Mouse (Mus musculus) forebrain, embryonic 14.5 days (tissue): ENCODE results near the gene Depdc5. TPM values are rescaled to one million over a fixed set of nuclear protein-coding genes. Genes with fewer than 3 reads are reported as not detected.

Experiments used
- ATAC-seq: fragments of 200-750 bp; cut with Nextera tagmentation; 2 replicates; pipeline ENCODE4 v1.8.0; 2017; ENCODE audit warnings: mild to moderate bottlenecking, moderate library complexity
- DNase-seq: peaks from one replicate; pipeline ENCODE4 v3.0.0-alpha.2; 2015; ENCODE audit warnings: low spot score
- H3K27ac ChIP-seq: fragments of 300-500 bp; sonication (generic); 2 replicates; pipeline ENCODE4 v1.5.1; 2014; ENCODE audit warnings: low read depth, mild to moderate bottlenecking, control low read depth, low read length, moderate library complexity
- H3K27me3 ChIP-seq: fragments of 300-500 bp; sonication (generic); replicated peaks from 2 replicates; pipeline ENCODE4 v1.6.1; 2014; ENCODE audit warnings: low read length, control low read depth, mixed read lengths; ENCODE audit not compliant: control insufficient read depth, insufficient read depth
- H3K36me3 ChIP-seq: fragments of 300-500 bp; sonication (generic); 2 replicates; pipeline ENCODE4 v1.6.1; 2014; ENCODE audit warnings: low read length, control low read depth; ENCODE audit not compliant: control insufficient read depth, insufficient read depth
- H3K4me1 ChIP-seq: fragments of 300-500 bp; sonication (generic); 2 replicates; pipeline ENCODE4 v1.6.1; 2014; ENCODE audit warnings: antibody characterized with exemption, low read length, control low read depth; ENCODE audit not compliant: control insufficient read depth, insufficient read depth
- H3K4me2 ChIP-seq: fragments of 300-500 bp; sonication (generic); 2 replicates; pipeline ENCODE4 v1.6.1; 2014; ENCODE audit warnings: mild to moderate bottlenecking, control low read depth, low read length
- H3K4me3 ChIP-seq: fragments of 300-500 bp; sonication (generic); 2 replicates; pipeline ENCODE4 v1.5.1; 2014; ENCODE audit warnings: low read depth, low read length, control low read depth
- H3K9ac ChIP-seq: fragments of 300-500 bp; sonication (generic); 2 replicates; pipeline ENCODE4 v1.6.1; 2014; ENCODE audit warnings: mild to moderate bottlenecking, low read length, control low read depth, moderate library complexity
- H3K9me3 ChIP-seq: fragments of 300-500 bp; sonication (generic); replicated peaks from 2 replicates; pipeline ENCODE4 v1.6.1; 2016; ENCODE audit warnings: low read length, control low read depth, mixed read lengths; ENCODE audit not compliant: control insufficient read depth
- WGBS: fragments of 180-500 bp; shearing (Covaris S2); extraction: QIAGEN DNeasy Blood & Tissue Kit; methylation state at CpG from one replicate; pipeline ENCODE4 v1.1.7; 2014; 5-methylcytosine and 5-hydroxymethylcytosine counted together
- polyA plus RNA-seq: library from polyadenylated mRNA; unstranded; fragments of >200 nt; fragmentation: Nextera tagmentation; extraction: Ambion mirVana; gene quantifications from 2 replicates; pipeline ENCODE4 v1.2.1, GENCODE M21; 2014

Gene Depdc5
- polyA plus RNA-seq, 1 experiment from 2014 or later, result 19.0 TPM

GRCm38 (mm10) chr5:32977179-32977578 is 113.7 kb downstream of the Depdc5 start:
- no peak overlapping the region for H3K4me3 ChIP-seq
- no peak overlapping the region for H3K4me2 ChIP-seq
- H3K4me1 ChIP-seq, result no peaks in the 10 kb centered on the region
- no peak overlapping the region for H3K9ac ChIP-seq
- no peaks in the 10 kb centered on the region for H3K9me3 ChIP-seq
- ATAC-seq, result no peak
- no peak overlapping the region for H3K27ac ChIP-seq
- DNase-seq, result no peak
- H3K36me3 ChIP-seq, result peaks cover 52% of the 10 kb centered on the region
- no peaks in the 10 kb centered on the region for H3K27me3 ChIP-seq

- 48% methylated on average over 1 of the region's 1 CpGs for WGBS
These were observed 121.9 kb downstream of the Depdc5 start for GRCm38 (mm10) chr5:32985379-32985778.

GRCm38 (mm10) chr5:32987873-32988272 is 124.4 kb downstream of the Depdc5 start:
- no peak for ATAC-seq
- Histone ChIP-seq H3K4me2 (no peak overlapping the region), H3K4me1 (no peaks in the 10 kb centered on the region), H3K4me3 (no peak overlapping the region), H3K9me3 (no peaks in the 10 kb centered on the region), H3K9ac (no peak overlapping the region), H3K27ac (no peak overlapping the region), H3K36me3 (peaks cover 55% of the 10 kb centered on the region), H3K27me3 (no peaks in the 10 kb centered on the region)
- DNase-seq, result no peak
- 94% methylated on average over 1 of the region's 1 CpGs for WGBS

More at GRCm38 (mm10) chr5:32985379-32985778, 121.9 kb downstream of the Depdc5 start:
- H3K36me3 ChIP-seq, result peaks cover 59% of the 10 kb centered on the region
- no peak overlapping the region for H3K4me3 ChIP-seq
- no peak for ATAC-seq
- no peak overlapping the region for H3K4me2 ChIP-seq
- no peak for DNase-seq
- H3K4me1 ChIP-seq, result no peaks in the 10 kb centered on the region
- H3K27ac ChIP-seq, result no peak overlapping the region
- no peaks in the 10 kb centered on the region for H3K27me3 ChIP-seq
- no peak overlapping the region for H3K9ac ChIP-seq
- no peaks in the 10 kb centered on the region for H3K9me3 ChIP-seq

- DNase-seq (no peak), ATAC-seq (no peak)
- no peak overlapping the region for H3K4me3 ChIP-seq
- H3K9me3 ChIP-seq, result no peaks in the 10 kb centered on the region
- H3K27me3 ChIP-seq, result no peaks in the 10 kb centered on the region
- H3K27ac ChIP-seq, result no peak overlapping the region
- no peak overlapping the region for H3K4me2 ChIP-seq
- H3K9ac ChIP-seq, result no peak overlapping the region
- H3K4me1 ChIP-seq, result no peaks in the 10 kb centered on the region
- H3K36me3 ChIP-seq, result peaks cover 35% of the 10 kb centered on the region
- WGBS, result 74% methylated on average over 13 of the region's 13 CpGs
These were observed 126.6 kb downstream of the Depdc5 start for GRCm38 (mm10) chr5:32989959-32990640.

GRCm38 (mm10) chr5:32991152-32991551 is 127.7 kb downstream of the Depdc5 start:
- no peaks in the 10 kb centered on the region for H3K4me1 ChIP-seq
- H3K9ac ChIP-seq, result no peak overlapping the region
- ATAC-seq (no peak), DNase-seq (no peak)
- no peaks in the 10 kb centered on the region for H3K9me3 ChIP-seq
- H3K36me3 ChIP-seq, result peaks cover 27% of the 10 kb centered on the region; the same call in 1 of the 2 replicates
- 84% methylated on average over 8 of the region's 8 CpGs for WGBS
- no peak overlapping the region for H3K4me3 ChIP-seq
- H3K4me2 ChIP-seq, result no peak overlapping the region
- no peak overlapping the region for H3K27ac ChIP-seq
- no peaks in the 10 kb centered on the region for H3K27me3 ChIP-seq

GRCm38 (mm10) chr5:32994471-32994870 is 131.0 kb downstream of the Depdc5 start:
- ATAC-seq (no peak), DNase-seq (no peak)
- WGBS, result 74% methylated on average over 2 of the region's 2 CpGs
- H3K27ac ChIP-seq, result no peak overlapping the region
- peaks cover 4% of the 10 kb centered on the region; the same call in 1 of the 2 replicates for H3K4me1 ChIP-seq
- H3K9me3 ChIP-seq, result no peaks in the 10 kb centered on the region
- no peak overlapping the region for H3K9ac ChIP-seq
- no peaks in the 10 kb centered on the region for H3K27me3 ChIP-seq
- H3K36me3 ChIP-seq, result peaks cover 4% of the 10 kb centered on the region; the same call in 1 of the 2 replicates
- no peak overlapping the region for H3K4me3 ChIP-seq
- H3K4me2 ChIP-seq, result no peak overlapping the region

- DNase-seq (no peak), ATAC-seq (no peak)
- WGBS, result 81% methylated on average over 4 of the region's 4 CpGs
- Histone ChIP-seq H3K4me3 (no peak overlapping the region), H3K36me3 (0 out of 2 replicates have a peak, but pooled peaks cover 3% of the 10 kb centered on the region), H3K9me3 (no peaks in the 10 kb centered on the region), H3K4me2 (no peak overlapping the region), H3K4me1 (peaks cover 4% of the 10 kb centered on the region; the same call in 1 of the 2 replicates), H3K27me3 (no peaks in the 10 kb centered on the region), H3K27ac (no peak overlapping the region), H3K9ac (no peak overlapping the region)
These were observed 132.3 kb downstream of the Depdc5 start for GRCm38 (mm10) chr5:32995756-32996155.

- no peaks in the 10 kb centered on the region for H3K27me3 ChIP-seq
- H3K4me2 ChIP-seq, result no peak overlapping the region
- H3K36me3 ChIP-seq, result no peaks in the 10 kb centered on the region
- DNase-seq, result peak; percentile 34
- H3K27ac ChIP-seq, result no peak overlapping the region; the same call in 1 of the 2 replicates
- WGBS, result 95% methylated on average over 1 of the region's 1 CpGs
- no peak overlapping the region for H3K4me3 ChIP-seq
- 0 out of 2 replicates have a peak, but pooled peaks have one; percentile 18 for ATAC-seq
- H3K9ac ChIP-seq, result no peak overlapping the region
- no peaks in the 10 kb centered on the region for H3K9me3 ChIP-seq
- peaks cover 4% of the 10 kb centered on the region; the same call in 1 of the 2 replicates for H3K4me1 ChIP-seq
These were observed 133.1 kb downstream of the Depdc5 start for GRCm38 (mm10) chr5:32996560-32996959.

GRCm38 (mm10) chr5:32997686-32998085 is 134.2 kb downstream of the Depdc5 start:
- DNase-seq, result no peak
- peaks cover 4% of the 10 kb centered on the region; the same call in 1 of the 2 replicates for H3K4me1 ChIP-seq
- no peak overlapping the region for H3K4me3 ChIP-seq
- no peaks in the 10 kb centered on the region for H3K27me3 ChIP-seq
- no peak for ATAC-seq
- no peak overlapping the region for H3K9ac ChIP-seq
- H3K36me3 ChIP-seq, result no peaks in the 10 kb centered on the region
- H3K27ac ChIP-seq, result no peak overlapping the region
- no peaks in the 10 kb centered on the region for H3K9me3 ChIP-seq
- WGBS, result 66% methylated on average over 4 of the region's 4 CpGs
- H3K4me2 ChIP-seq, result no peak overlapping the region
